8 mouse cellular contexts compared by ENCODE assay signal in the genomic region with DNA sequence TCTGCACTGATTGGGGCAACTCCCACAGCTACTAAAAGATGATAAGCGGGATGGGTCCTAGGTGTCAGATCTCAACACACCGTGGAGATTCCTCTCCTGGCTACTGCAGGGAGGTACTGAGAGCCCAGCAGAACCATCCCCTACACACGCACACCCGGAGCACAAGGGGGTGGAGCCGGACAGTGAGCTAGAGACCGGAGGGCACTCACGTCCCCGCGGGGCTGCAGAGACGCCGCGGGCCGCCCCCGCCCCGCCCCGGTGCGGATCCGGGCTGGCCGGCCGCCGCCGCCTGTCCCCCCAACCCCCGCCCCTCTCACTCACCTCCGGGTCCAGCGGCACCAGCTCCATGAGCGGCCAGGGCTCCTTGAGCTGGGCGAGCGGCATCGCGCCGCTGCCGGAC. TPM values are rescaled to one million over a fixed set of nuclear protein-coding genes. Genes with fewer than 3 reads are reported as not detected.
DNase-seq lines count a peak whose midpoint lies in the region; ATAC-seq lines count a peak whose summit lies in the region.

No protein-coding gene starts in this region.

- H3K4me3 ChIP-seq in heart, embryonic 14.5 days (ENCODE audit: control insufficient read depth in 1 of 2, insufficient read depth in 1 of 2, low read depth in 1 of 2, low read length in 2 of 2), result peak overlapping the region; percentile 81 to 86
- peak overlapping the region; percentile 75 for H3K4me3 ChIP-seq in midbrain, embryonic 14.5 days (replicated peaks; ENCODE audit: low read depth, low read length)

- H3K36me3 ChIP-seq in heart, embryonic 14.5 days (ENCODE audit: control insufficient read depth, insufficient read depth, low read length), result no peaks in the 10 kb centered on the region
- no peaks in the 10 kb centered on the region for H3K36me3 ChIP-seq in midbrain, embryonic 14.5 days (ENCODE audit: control insufficient read depth, insufficient read depth, low read length)

- no peaks in the 10 kb centered on the region for H3K9me3 ChIP-seq in heart, embryonic 14.5 days (ENCODE audit: control insufficient read depth, low read length)
- H3K9me3 ChIP-seq in midbrain, embryonic 14.5 days (ENCODE audit: control insufficient read depth, low read length), result no peaks in the 10 kb centered on the region

- no peaks in the 10 kb centered on the region for H3K27me3 ChIP-seq in heart, embryonic 14.5 days (ENCODE audit: control insufficient read depth, insufficient read depth, low read length)
- H3K27me3 ChIP-seq in midbrain, embryonic 14.5 days (ENCODE audit: control insufficient read depth, insufficient read depth, low read length), result no peaks in the 10 kb centered on the region

- H3K27ac ChIP-seq in heart, embryonic 14.5 days (replicated peaks in 1 of 2; ENCODE audit: control insufficient read depth in 1 of 2, insufficient read depth in 1 of 2, low read depth in 2 of 2, low read length in 2 of 2), result peak overlapping the region in 1 of 2 experiments; percentile 46; a peak in 2 of 4 replicates
- H3K27ac ChIP-seq in midbrain, embryonic 14.5 days (replicated peaks; ENCODE audit: low read depth, low read length), result peak overlapping the region; percentile 80

- under 1% methylated on average over 28 of the region's 32 CpGs for WGBS in heart, embryonic 14.5 days
- under 1% methylated on average over 29 of the region's 32 CpGs for WGBS in midbrain, embryonic 14.5 days

- peaks cover 7 to 14% of the 10 kb centered on the region in 2 experiments; a peak in 3 of 4 replicates for H3K4me1 ChIP-seq in heart, embryonic 14.5 days (ENCODE audit: control insufficient read depth in 2 of 2, insufficient read depth in 2 of 2, low read length in 2 of 2)
- no peaks in the 10 kb centered on the region for H3K4me1 ChIP-seq in midbrain, embryonic 14.5 days (ENCODE audit: control insufficient read depth, insufficient read depth, low read length)

- peak; percentile 34 for DNase-seq in urinary bladder, postnatal 14 days (ENCODE audit: low spot score)
- no peak for DNase-seq in urinary bladder, postnatal 10 days (ENCODE audit: low spot score)
- peak; percentile 67 for DNase-seq in cerebellum, adult 8-10 months
- peak; percentile 55 to 71 for DNase-seq in kidney, postnatal 4 days
- no peak for DNase-seq in midbrain, embryonic 14.5 days
- no peak for DNase-seq in B cell, adult 2 months
- no peak for DNase-seq in layer of hippocampus, postnatal 36 days

- ATAC-seq in heart, embryonic 14.5 days (ENCODE audit: insufficient number of reproducible peaks, insufficient read depth, low FRiP score, low read depth), result peak; percentile 49
- ATAC-seq in midbrain, embryonic 14.5 days (ENCODE audit: low FRiP score, low TSS enrichment), result peak; percentile 44; the same call in 1 of the 2 replicates

- peak overlapping the region; percentile 99 for H3K4me2 ChIP-seq in heart, embryonic 14.5 days (ENCODE audit: low read length)
- peak overlapping the region; percentile 93 for H3K4me2 ChIP-seq in midbrain, embryonic 14.5 days (ENCODE audit: low read length)

- peak overlapping the region; percentile 87 for H3K9ac ChIP-seq in heart, embryonic 14.5 days (ENCODE audit: low read length)
- peak overlapping the region; percentile 81 for H3K9ac ChIP-seq in midbrain, embryonic 14.5 days (replicated peaks; ENCODE audit: low read length)

RNA-seq across cellular contexts. Expression of a gene that starts 0.3 kb away (rescaled TPM):
- 15.9 and 16.9 TPM in 2 replicates for polyA plus RNA-seq in heart, embryonic 14.5 days (2014; fragmentation: Nextera tagmentation; extraction: Ambion mirVana)
- 18.8 and 22.0 TPM in 2 replicates for polyA plus RNA-seq in midbrain, embryonic 14.5 days (2014; fragmentation: Nextera tagmentation; extraction: Ambion mirVana)
- total RNA-seq in layer of hippocampus, postnatal 36 days (2021), result 10 to 100 TPM in 1 of 2 experiments, 1 to 10 TPM in 1; 9.6 to 11.3 TPM

Comparison
In these comparisons a context has a peak if more than half of its experiments do, and no peak if none do; other contexts are left out.
1. DNase-seq: peak in urinary bladder, postnatal 14 days (single experiment), cerebellum, adult 8-10 months (single experiment) and kidney, postnatal 4 days (2 of 2); none in urinary bladder, postnatal 10 days (single experiment), midbrain, embryonic 14.5 days (single experiment), B cell, adult 2 months (0 of 2) and layer of hippocampus, postnatal 36 days (0 of 2).